Mouse (Mus musculus): ENCODE results near the gene Cables2. TPM values are rescaled to one million over a fixed set of nuclear protein-coding genes. Genes with fewer than 3 reads are reported as not detected.

The Cables2 gene
- polyA plus RNA-seq, 1 experiment from 2014 or later = 12.5 TPM

GRCm38 (mm10) chr2:180229129-180229528 is 44.2 kb downstream of the Cables2 start:
- Histone ChIP-seq H3K36me3 (no peaks in the 10 kb centered on the region), H3K4me3 (no peak overlapping the region), H3K9me3 (no peaks in the 10 kb centered on the region), H3K4me2 (no peak overlapping the region), H3K27me3 (peaks cover 21% of the 10 kb centered on the region), H3K4me1 (peaks cover 47% of the 10 kb centered on the region), H3K27ac (no peak overlapping the region), H3K9ac (no peak overlapping the region)
- ATAC-seq (ENCODE audit: insufficient number of reproducible peaks, low FRiP score, low TSS enrichment, low read depth) = no peak
- 60% methylated on average over 3 of the region's 3 CpGs for WGBS

DNA sequence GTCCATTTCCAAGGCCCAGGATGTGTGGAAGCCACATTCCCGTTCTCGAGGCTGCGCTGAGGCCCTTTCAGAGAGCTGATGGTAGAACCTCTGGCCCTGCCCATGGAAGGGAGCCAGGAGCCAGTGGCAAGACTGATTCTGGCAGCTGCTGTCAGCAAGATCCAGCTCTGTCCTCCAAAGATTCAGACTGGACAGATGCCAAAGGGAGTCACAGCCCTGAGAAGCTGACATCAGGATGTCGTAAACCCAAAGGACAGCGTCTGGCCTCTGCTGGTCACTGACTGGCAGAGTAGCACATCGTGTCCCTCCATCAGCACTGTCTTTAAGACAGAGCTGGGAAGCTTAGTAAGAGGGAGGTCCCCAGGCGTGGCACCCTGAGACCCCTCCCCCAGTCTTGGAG is 44.7 kb downstream of the Cables2 start:
- Histone ChIP-seq H3K4me1 (peaks cover 46% of the 10 kb centered on the region), H3K27ac (peak overlapping the region; percentile 59; the same call in 1 of the 2 replicates), H3K9me3 (no peaks in the 10 kb centered on the region), H3K27me3 (peaks cover 23% of the 10 kb centered on the region), H3K36me3 (no peaks in the 10 kb centered on the region), H3K9ac (no peak overlapping the region), H3K4me3 (no peak overlapping the region), H3K4me2 (0 out of 2 replicates have a peak overlapping the region, but pooled peaks have one; percentile 17)
- no peak for ATAC-seq (ENCODE audit: insufficient number of reproducible peaks, low FRiP score, low TSS enrichment, low read depth)
- WGBS = 34% methylated on average over 7 of the region's 7 CpGs

DNA sequence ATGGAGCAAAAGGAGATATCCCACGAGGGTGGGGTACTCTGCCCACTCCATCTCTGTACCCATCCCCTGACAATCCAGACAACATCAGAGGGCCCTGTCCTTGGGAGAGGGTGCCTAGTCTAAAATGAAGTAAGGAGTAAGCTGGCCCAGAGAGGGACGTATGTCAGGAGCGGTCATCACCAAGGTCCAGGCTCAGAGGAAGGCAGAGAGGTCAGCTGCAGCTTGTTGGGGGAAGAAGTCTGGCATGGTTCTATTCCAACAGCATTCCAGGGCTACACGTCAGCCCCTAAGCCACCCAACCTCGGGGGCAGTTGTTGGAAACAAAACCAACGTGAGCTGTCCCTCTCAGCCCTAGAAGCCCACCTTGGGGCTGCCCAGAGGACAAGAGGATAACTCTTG is 45.2 kb downstream of the Cables2 start:
- Histone ChIP-seq H3K9me3 (no peaks in the 10 kb centered on the region), H3K4me3 (no peak overlapping the region), H3K9ac (no peak overlapping the region), H3K36me3 (no peaks in the 10 kb centered on the region), H3K27me3 (peaks cover 28% of the 10 kb centered on the region), H3K4me1 (peaks cover 42% of the 10 kb centered on the region), H3K4me2 (0 out of 2 replicates have a peak overlapping the region, but pooled peaks have one; percentile 17), H3K27ac (peak overlapping the region; percentile 59)
- ATAC-seq (ENCODE audit: insufficient number of reproducible peaks, low FRiP score, low TSS enrichment, low read depth) = no peak
- WGBS = 44% methylated on average over 6 of the region's 6 CpGs

DNA sequence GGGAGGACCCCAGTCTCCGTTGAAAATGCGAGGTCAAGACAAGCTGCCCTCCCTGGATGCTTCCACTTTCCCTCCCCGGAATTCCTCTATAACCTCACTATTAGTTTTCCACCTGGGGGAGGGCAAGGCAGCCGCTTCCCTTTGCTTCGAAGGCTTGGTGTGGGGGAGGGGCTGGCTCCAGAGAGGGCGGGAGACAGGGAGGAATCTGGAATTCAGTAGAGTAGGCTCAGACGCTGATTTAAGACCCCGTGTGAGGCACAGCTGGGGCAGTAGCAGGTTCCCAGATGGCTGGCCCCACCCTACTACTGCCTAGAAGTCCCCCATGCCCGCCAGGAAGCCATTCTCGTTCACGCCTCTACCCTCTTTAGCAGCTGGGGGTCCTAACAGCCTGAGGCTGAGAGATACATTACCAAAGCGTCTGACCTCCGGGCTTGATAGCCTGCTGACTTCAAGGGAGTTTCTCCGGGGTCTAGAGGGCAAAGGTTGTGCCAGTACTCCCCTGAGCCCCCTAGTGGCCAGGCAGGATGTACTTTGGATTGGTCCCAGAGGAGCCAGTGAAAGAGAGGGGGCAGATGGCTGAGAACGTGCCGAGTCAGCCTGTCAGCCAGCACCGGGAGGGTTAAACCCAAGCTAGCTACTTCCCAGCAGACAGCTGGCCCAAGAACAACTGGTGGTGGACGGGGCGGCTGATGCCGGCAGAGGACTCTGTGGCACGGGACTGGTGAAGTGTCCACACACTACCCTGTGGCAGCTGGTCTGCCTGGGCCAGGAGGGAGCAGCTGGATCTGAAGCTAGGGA is 45.8 kb downstream of the Cables2 start:
- WGBS = under 1% methylated on average over 21 of the region's 21 CpGs
- H3K27me3 ChIP-seq = peaks cover 28% of the 10 kb centered on the region
- H3K4me3 ChIP-seq = peak overlapping the region; percentile 13
- ATAC-seq (ENCODE audit: insufficient number of reproducible peaks, low FRiP score, low TSS enrichment, low read depth) = peak; percentile 54
- H3K27ac ChIP-seq = peak overlapping the region; percentile 59
- H3K9ac ChIP-seq = 0 out of 2 replicates have a peak overlapping the region, but pooled peaks have one; percentile 7
- H3K4me1 ChIP-seq = peaks cover 43% of the 10 kb centered on the region
- H3K4me2 ChIP-seq = peak overlapping the region; percentile 43
- H3K36me3 ChIP-seq = no peaks in the 10 kb centered on the region
- H3K9me3 ChIP-seq = no peaks in the 10 kb centered on the region

GRCm38 (mm10) chr2:180225762-180226378 is 47.4 kb downstream of the Cables2 start, which contains the start of gene Lama5:
Lama5 (minus strand) TSS chr2:180225859.
- WGBS = 1% methylated on average over 37 of the region's 37 CpGs
- Histone ChIP-seq H3K4me3 (peak within 1 kb of the TSS; percentile 65), H3K27me3 (peaks cover 28% of the 10 kb centered on the region), H3K9me3 (no peaks in the 10 kb centered on the region), H3K36me3 (no peaks in the 10 kb centered on the region), H3K27ac (peak within 1 kb of the TSS; percentile 69), H3K4me1 (peaks cover 53% of the 10 kb centered on the region), H3K9ac (peak within 1 kb of the TSS; percentile 34), H3K4me2 (peak within 1 kb of the TSS; percentile 99)
- ATAC-seq (ENCODE audit: insufficient number of reproducible peaks, low FRiP score, low TSS enrichment, low read depth) = peak; percentile 9; the same call in 1 of the 2 replicates

GRCm38 (mm10) chr2:180225044-180225761 is 48.1 kb downstream of the Cables2 start:
- H3K36me3 ChIP-seq = no peaks in the 10 kb centered on the region
- peaks cover 28% of the 10 kb centered on the region for H3K27me3 ChIP-seq
- under 1% methylated on average over 55 of the region's 55 CpGs for WGBS
- H3K27ac ChIP-seq = peak overlapping the region; percentile 51
- no peak for ATAC-seq (ENCODE audit: insufficient number of reproducible peaks, low FRiP score, low TSS enrichment, low read depth)
- peaks cover 56% of the 10 kb centered on the region for H3K4me1 ChIP-seq
- H3K9me3 ChIP-seq = no peaks in the 10 kb centered on the region
- H3K4me2 ChIP-seq = peak overlapping the region; percentile 99
- peak overlapping the region; percentile 34 for H3K9ac ChIP-seq
- H3K4me3 ChIP-seq = peak overlapping the region; percentile 65

DNA sequence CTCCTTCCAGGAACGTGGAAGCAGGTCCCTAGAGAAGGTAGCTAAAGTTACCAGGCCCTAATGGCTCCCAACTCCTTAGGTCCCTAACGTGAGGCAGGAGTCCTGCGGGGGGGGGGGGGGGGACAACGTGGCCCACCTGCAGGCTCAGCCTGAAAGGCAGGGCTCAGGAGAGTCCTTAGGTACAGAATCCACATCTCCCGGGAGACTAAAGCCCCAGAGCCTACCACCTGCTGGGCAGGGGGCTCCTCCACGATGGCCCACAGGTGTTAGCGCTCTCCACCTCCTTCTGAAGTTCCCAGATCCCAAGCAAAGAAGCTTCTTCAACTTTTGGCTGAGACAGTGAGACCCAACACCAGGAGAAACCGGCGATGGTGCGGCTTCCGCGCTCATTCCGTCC is 48.7 kb downstream of the Cables2 start:
- ATAC-seq (ENCODE audit: insufficient number of reproducible peaks, low FRiP score, low TSS enrichment, low read depth) = no peak
- peaks cover 58% of the 10 kb centered on the region for H3K4me1 ChIP-seq
- H3K4me3 ChIP-seq = peak overlapping the region; percentile 65
- peak overlapping the region; percentile 99 for H3K4me2 ChIP-seq
- H3K9me3 ChIP-seq = no peaks in the 10 kb centered on the region
- H3K27me3 ChIP-seq = peaks cover 28% of the 10 kb centered on the region
- peak overlapping the region; percentile 34; the same call in 1 of the 2 replicates for H3K9ac ChIP-seq
- no peaks in the 10 kb centered on the region for H3K36me3 ChIP-seq
- 3% methylated on average over 13 of the region's 13 CpGs for WGBS
- H3K27ac ChIP-seq = peak overlapping the region; percentile 51

GRCm38 (mm10) chr2:180222250-180222649 is 51.0 kb downstream of the Cables2 start:
- no peaks in the 10 kb centered on the region for H3K36me3 ChIP-seq
- ATAC-seq (ENCODE audit: insufficient number of reproducible peaks, low FRiP score, low TSS enrichment, low read depth) = no peak
- H3K4me3 ChIP-seq = no peak overlapping the region
- peaks cover 25% of the 10 kb centered on the region for H3K27me3 ChIP-seq
- H3K27ac ChIP-seq = peak overlapping the region; percentile 34; the same call in 1 of the 2 replicates
- 13% methylated on average over 6 of the region's 6 CpGs for WGBS
- H3K4me2 ChIP-seq = peak overlapping the region; percentile 24; the same call in 1 of the 2 replicates
- no peaks in the 10 kb centered on the region for H3K9me3 ChIP-seq
- H3K9ac ChIP-seq = no peak overlapping the region
- H3K4me1 ChIP-seq = peaks cover 46% of the 10 kb centered on the region

GRCm38 (mm10) chr2:180221051-180221450 is 52.2 kb downstream of the Cables2 start:
- no peaks in the 10 kb centered on the region for H3K9me3 ChIP-seq
- H3K27me3 ChIP-seq = peaks cover 25% of the 10 kb centered on the region
- no peak for ATAC-seq (ENCODE audit: insufficient number of reproducible peaks, low FRiP score, low TSS enrichment, low read depth)
- no peak overlapping the region for H3K9ac ChIP-seq
- peaks cover 40% of the 10 kb centered on the region for H3K4me1 ChIP-seq
- no peak overlapping the region for H3K4me2 ChIP-seq
- no peak overlapping the region for H3K4me3 ChIP-seq
- H3K36me3 ChIP-seq = no peaks in the 10 kb centered on the region
- WGBS = 92% methylated on average over 9 of the region's 9 CpGs
- H3K27ac ChIP-seq = no peak overlapping the region

DNA sequence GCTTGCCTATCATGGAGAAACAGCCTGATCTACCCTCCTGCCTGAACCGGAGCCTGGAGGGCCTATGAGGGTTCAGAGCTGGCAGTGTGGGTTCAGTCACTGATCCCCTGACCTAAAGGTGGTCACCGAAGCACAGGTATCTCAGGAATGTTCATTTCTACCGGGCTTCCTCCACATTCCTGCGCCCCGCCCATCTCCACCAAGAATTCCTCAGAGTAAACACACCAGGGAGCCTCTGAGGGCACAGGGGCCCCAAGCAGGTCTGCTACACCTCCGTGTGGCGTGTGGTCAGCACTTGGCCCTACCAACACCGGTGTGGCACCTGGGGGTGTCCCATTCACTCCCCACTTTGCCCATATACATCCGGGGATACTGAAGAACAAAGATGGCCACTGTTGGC is 53.1 kb downstream of the Cables2 start:
- WGBS = 58% methylated on average over 9 of the region's 9 CpGs
- no peak overlapping the region for H3K4me2 ChIP-seq
- H3K36me3 ChIP-seq = no peaks in the 10 kb centered on the region
- H3K27me3 ChIP-seq = peaks cover 17% of the 10 kb centered on the region
- peaks cover 39% of the 10 kb centered on the region for H3K4me1 ChIP-seq
- H3K9ac ChIP-seq = no peak overlapping the region
- H3K9me3 ChIP-seq = no peaks in the 10 kb centered on the region
- H3K4me3 ChIP-seq = no peak overlapping the region
- no peak for ATAC-seq (ENCODE audit: insufficient number of reproducible peaks, low FRiP score, low TSS enrichment, low read depth)
- H3K27ac ChIP-seq = no peak overlapping the region

DNA sequence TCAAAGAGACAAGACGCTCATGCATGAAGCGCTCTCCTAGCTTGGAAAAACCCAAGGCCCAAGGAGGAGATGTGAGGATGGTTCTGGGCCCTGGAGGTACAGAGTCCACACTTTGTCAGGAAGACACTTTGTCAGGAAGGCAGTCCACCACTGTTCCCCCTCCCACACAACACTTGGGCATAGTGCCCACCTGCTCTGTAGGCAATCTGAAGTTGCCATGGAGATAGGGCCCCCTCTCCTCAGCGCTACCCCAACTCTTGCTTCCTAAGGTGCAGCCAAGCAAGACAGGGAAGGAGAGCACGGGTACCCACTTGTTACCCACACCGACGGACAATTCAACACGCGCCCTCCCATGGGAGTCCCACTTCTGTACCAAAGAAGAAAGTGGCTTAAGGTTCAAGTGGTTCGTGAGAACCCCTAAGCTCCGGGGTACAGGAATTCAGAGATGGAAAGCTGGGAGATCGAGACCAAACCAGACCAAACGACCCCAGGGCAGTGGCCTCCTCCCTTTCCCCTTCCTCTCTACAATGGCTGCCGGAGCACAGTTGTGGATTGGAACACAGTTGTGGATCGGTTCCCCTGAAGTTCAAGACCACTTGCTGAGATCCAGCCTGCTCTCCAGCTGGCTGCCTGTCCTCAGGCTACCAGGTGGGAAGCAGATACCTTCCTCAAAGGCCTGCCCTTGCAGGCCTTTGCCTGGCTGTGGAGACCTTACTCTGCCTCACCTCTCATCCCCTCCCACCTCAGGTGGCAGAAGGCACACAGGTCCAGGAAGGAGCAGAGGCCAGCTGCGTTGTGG is 54.0 kb downstream of the Cables2 start:
- 0 out of 2 replicates have a peak overlapping the region, but pooled peaks have one; percentile 14 for H3K9ac ChIP-seq
- ATAC-seq (ENCODE audit: insufficient number of reproducible peaks, low FRiP score, low TSS enrichment, low read depth) = no peak
- no peak overlapping the region for H3K4me3 ChIP-seq
- peaks cover 9% of the 10 kb centered on the region for H3K27me3 ChIP-seq
- H3K27ac ChIP-seq = peak overlapping the region; percentile 43; the same call in 1 of the 2 replicates
- no peaks in the 10 kb centered on the region for H3K36me3 ChIP-seq
- no peaks in the 10 kb centered on the region for H3K9me3 ChIP-seq
- WGBS = 70% methylated on average over 15 of the region's 15 CpGs
- peaks cover 41% of the 10 kb centered on the region for H3K4me1 ChIP-seq
- H3K4me2 ChIP-seq = no peak overlapping the region

All from limb, embryonic 15.5 days (tissue).